32 mouse cellular contexts compared by ENCODE assay signal in the genomic region with DNA sequence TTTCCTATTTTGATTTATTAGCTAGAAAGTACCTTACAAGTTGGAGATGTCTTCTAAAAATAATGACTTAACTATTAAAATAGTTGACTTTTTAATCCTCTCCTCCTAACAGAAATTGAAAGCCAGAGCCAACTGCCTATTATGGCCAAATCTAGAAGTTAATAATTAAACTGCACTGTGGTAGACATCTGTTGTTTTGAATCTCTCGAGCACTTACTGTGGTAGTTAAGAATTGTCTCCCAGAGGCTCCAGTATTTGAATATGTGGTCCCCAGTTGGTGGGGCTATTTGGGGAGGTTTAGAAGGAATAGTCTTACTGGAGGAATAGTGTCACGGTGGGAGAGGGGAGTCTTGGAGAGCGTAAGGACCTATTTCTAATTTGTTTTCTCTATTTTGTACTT. TPM values are rescaled to one million over a fixed set of nuclear protein-coding genes. Genes with fewer than 3 reads are reported as not detected.
DNase-seq lines count a peak whose midpoint lies in the region; ATAC-seq and TF ChIP-seq lines count a peak whose summit lies in the region.
"Had no signal": no experiment of that assay in that cellular context is flagged by ENCODE, and none has a peak within 500 bp of the region (broad histone marks: within the 10 kb centered on the region; RNA-seq: fewer than 3 reads in every experiment).

No protein-coding gene starts in this region.

- WGBS in kidney, adult 2 months: 42% methylated on average over 3 of the region's 3 CpGs
- WGBS in kidney, embryonic 14.5 days: 75% methylated on average over 3 of the region's 3 CpGs
- 57% methylated on average over 3 of the region's 3 CpGs for WGBS in kidney, postnatal 0 days
- WGBS in forebrain, embryonic 12.5 days: 80% methylated on average over 3 of the region's 3 CpGs

- no peak for ATAC-seq in kidney, embryonic 14.5 days (ENCODE audit: low FRiP score, low TSS enrichment)
- ATAC-seq in kidney, postnatal 0 days (replicated peaks; ENCODE audit: low FRiP score, low read depth): no peak
- no peak for ATAC-seq in forebrain, embryonic 12.5 days (ENCODE audit: low FRiP score)
- ATAC-seq: activated CD4-positive, CD25-positive, alpha-beta regulatory T cell, adult 4 months; CD4-positive, CD25-positive, alpha-beta regulatory T cell, adult 4 months; forebrain, embryonic 15.5 days had no signal

- no peaks in the 10 kb centered on the region for H3K36me3 ChIP-seq in kidney, adult 2 months (ENCODE audit: control insufficient read depth, insufficient read depth, low read length)
- H3K36me3 ChIP-seq in kidney, embryonic 14.5 days (ENCODE audit: control insufficient read depth, insufficient read depth, low read length): no peaks in the 10 kb centered on the region
- no peaks in the 10 kb centered on the region for H3K36me3 ChIP-seq in kidney, postnatal 0 days (ENCODE audit: insufficient read depth, low read length)
- H3K36me3 ChIP-seq in forebrain, embryonic 12.5 days (replicated peaks): no peaks in the 10 kb centered on the region
- H3K36me3 ChIP-seq: embryonic facial prominence, embryonic 12.5 days; embryonic facial prominence, embryonic 15.5 days; forebrain, embryonic 15.5 days; heart, embryonic 12.5 days; heart, embryonic 15.5 days; hindbrain, embryonic 10.5 days; hindbrain, embryonic 13.5 days had no signal

- H3K4me1 ChIP-seq in kidney, adult 2 months (ENCODE audit: control insufficient read depth, insufficient read depth, low read length): peaks cover 13% of the 10 kb centered on the region
- H3K4me1 ChIP-seq in kidney, embryonic 14.5 days (ENCODE audit: control insufficient read depth, insufficient read depth, low read length): no peaks in the 10 kb centered on the region
- H3K4me1 ChIP-seq in kidney, postnatal 0 days (replicated peaks; ENCODE audit: insufficient read depth, low read length): 0 out of 2 replicates have a peak, but pooled peaks cover 3% of the 10 kb centered on the region
- 0 out of 2 replicates have a peak, but pooled peaks cover 4% of the 10 kb centered on the region for H3K4me1 ChIP-seq in forebrain, embryonic 12.5 days
- H3K4me1 ChIP-seq: embryonic facial prominence, embryonic 12.5 days; embryonic facial prominence, embryonic 15.5 days; forebrain, embryonic 15.5 days; heart, embryonic 12.5 days; heart, embryonic 15.5 days; hindbrain, embryonic 13.5 days had no signal

- no peak for TF ChIP-seq POLR2A in kidney, adult 2 months (IDR thresholded peaks at IDR 0.05; ENCODE audit: low read depth, low read length)

- H3K4me2 ChIP-seq in kidney, embryonic 14.5 days (replicated peaks; ENCODE audit: low read depth, low read length): no peak overlapping the region
- no peak overlapping the region for H3K4me2 ChIP-seq in kidney, postnatal 0 days (ENCODE audit: low read length)
- H3K4me2 ChIP-seq in forebrain, embryonic 12.5 days: no peak overlapping the region
- H3K4me2 ChIP-seq: embryonic facial prominence, embryonic 12.5 days; embryonic facial prominence, embryonic 15.5 days; forebrain, embryonic 15.5 days; heart, embryonic 12.5 days; heart, embryonic 15.5 days; hindbrain, embryonic 13.5 days had no signal

- peak overlapping the region; percentile 99 for H3K27ac ChIP-seq in kidney, adult 2 months (ENCODE audit: insufficient read depth, low read depth, low read length)
- H3K27ac ChIP-seq in kidney, embryonic 14.5 days (ENCODE audit: low read depth, low read length): no peak overlapping the region
- H3K27ac ChIP-seq in kidney, postnatal 0 days: no peak overlapping the region
- H3K27ac ChIP-seq in forebrain, embryonic 12.5 days: no peak overlapping the region
- H3K27ac ChIP-seq: embryonic facial prominence, embryonic 12.5 days; embryonic facial prominence, embryonic 15.5 days; forebrain, embryonic 15.5 days; heart, embryonic 15.5 days; hindbrain, embryonic 10.5 days; hindbrain, embryonic 13.5 days had no signal

- H3K9ac ChIP-seq in kidney, embryonic 14.5 days (ENCODE audit: low read depth, low read length): no peak overlapping the region
- H3K9ac ChIP-seq in kidney, postnatal 0 days (ENCODE audit: low read depth, low read length): no peak overlapping the region
- H3K9ac ChIP-seq in forebrain, embryonic 12.5 days: no peak overlapping the region
- H3K9ac ChIP-seq: embryonic facial prominence, embryonic 12.5 days; embryonic facial prominence, embryonic 15.5 days; forebrain, embryonic 15.5 days; heart, embryonic 12.5 days; heart, embryonic 15.5 days; hindbrain, embryonic 13.5 days had no signal

- TF ChIP-seq CTCF in kidney, adult 2 months (conservative IDR thresholded peaks at IDR 0.05; ENCODE audit: insufficient read depth, insufficient read length, low read depth, low read length): no peak
- TF ChIP-seq CTCF in kidney, postnatal 0 days (IDR thresholded peaks at IDR 0.05; ENCODE audit: low read depth): no peak

- no peaks in the 10 kb centered on the region for H3K27me3 ChIP-seq in kidney, adult 2 months (replicated peaks; ENCODE audit: control insufficient read depth, insufficient read depth, low read length)
- no peaks in the 10 kb centered on the region for H3K27me3 ChIP-seq in kidney, embryonic 14.5 days (ENCODE audit: control insufficient read depth, insufficient read depth, low read length)
- H3K27me3 ChIP-seq in kidney, postnatal 0 days (ENCODE audit: insufficient read depth, low read length): no peaks in the 10 kb centered on the region
- H3K27me3 ChIP-seq in forebrain, embryonic 12.5 days: no peaks in the 10 kb centered on the region
- H3K27me3 ChIP-seq: embryonic facial prominence, embryonic 12.5 days; embryonic facial prominence, embryonic 15.5 days; forebrain, embryonic 15.5 days; heart, embryonic 12.5 days; heart, embryonic 15.5 days; hindbrain, embryonic 13.5 days had no signal

- H3K9me3 ChIP-seq in kidney, embryonic 14.5 days (ENCODE audit: control insufficient read depth, low read length): no peaks in the 10 kb centered on the region
- no peaks in the 10 kb centered on the region for H3K9me3 ChIP-seq in kidney, postnatal 0 days (replicated peaks; ENCODE audit: low read length)
- H3K9me3 ChIP-seq in forebrain, embryonic 12.5 days: no peaks in the 10 kb centered on the region
- H3K9me3 ChIP-seq: embryonic facial prominence, embryonic 15.5 days; forebrain, embryonic 15.5 days; heart, embryonic 12.5 days; heart, embryonic 15.5 days had no signal

- no peak overlapping the region for H3K4me3 ChIP-seq in kidney, adult 2 months (ENCODE audit: insufficient read depth, low read depth, low read length)
- no peak overlapping the region for H3K4me3 ChIP-seq in kidney, embryonic 14.5 days (ENCODE audit: low read length)
- no peak overlapping the region for H3K4me3 ChIP-seq in kidney, postnatal 0 days (replicated peaks; ENCODE audit: low read depth, low read length)
- H3K4me3 ChIP-seq in forebrain, embryonic 12.5 days (replicated peaks): no peak overlapping the region
- H3K4me3 ChIP-seq: embryonic facial prominence, embryonic 12.5 days; embryonic facial prominence, embryonic 15.5 days; forebrain, embryonic 15.5 days; heart, embryonic 12.5 days; heart, embryonic 15.5 days; hindbrain, embryonic 10.5 days; hindbrain, embryonic 13.5 days had no signal

- DNase-seq in kidney, adult 2 months: peak; percentile 88
- peak; percentile 14 for DNase-seq in layer of hippocampus, adult 9-11 months
- DNase-seq in layer of hippocampus, postnatal 25 days (ENCODE audit: extremely low spot score in 1 of 2, low spot score in 1 of 2): no peak
- DNase-seq in kidney, adult 9 months: peak; percentile 91
- DNase-seq in kidney, postnatal 0 days (ENCODE audit: low spot score): peak; percentile 31
- no peak for DNase-seq in spleen, postnatal 4 days (ENCODE audit: low spot score in 2 of 2)
- DNase-seq: adrenal gland, adult 8-10 months; adrenal gland, postnatal 25 days; cerebellum, adult 11-12 months; cerebellum, adult 8-10 months; cerebellum, postnatal 14 days; gastrocnemius, postnatal 25 days; heart, adult 18-20 months; heart, postnatal 10 days; heart, postnatal 36 days had no signal

RNA-seq across cellular contexts. Expression of gene Gm11099, which starts 18.2 kb away (rescaled TPM):
- not detected in 2 replicates for polyA plus RNA-seq in kidney, adult 2 months (2012; rRNA removed)
- not detected in 2 replicates for polyA plus RNA-seq in kidney, embryonic 14.5 days (2014; fragmentation: Nextera tagmentation; extraction: Ambion mirVana)
- not detected for total RNA-seq in layer of hippocampus, postnatal 25 days (2021)
- not detected in 2 replicates for polyA plus RNA-seq in kidney, postnatal 0 days (2015; fragmentation: Nextera tagmentation; extraction: Ambion mirVana)
- not detected in 2 replicates for polyA plus RNA-seq in forebrain, embryonic 12.5 days (2016; fragmentation: Nextera tagmentation; extraction: Ambion mirVana)
- total RNA-seq: adrenal gland, adult 8-10 months; adrenal gland, postnatal 25 days; gastrocnemius, adult 8-10 months; gastrocnemius, postnatal 25 days; heart, adult 18-20 months; heart, postnatal 10 days; heart, postnatal 36 days; MEL had no signal
- polyA plus RNA-seq: activated CD4-positive, CD25-positive, alpha-beta regulatory T cell, adult 4 months; brain, embryonic 14.5 days; C2C12; CD4-positive, CD25-positive, alpha-beta regulatory T cell, adult 4 months; embryonic facial prominence, embryonic 12.5 days; embryonic facial prominence, embryonic 15.5 days; forebrain, embryonic 11.5 days; forebrain, embryonic 15.5 days; gonadal fat pad, adult 2 months; heart, embryonic 12.5 days; heart, embryonic 15.5 days; hindbrain, embryonic 10.5 days; hindbrain, embryonic 13.5 days had no signal

Comparison
In these comparisons a context has a peak if more than half of its experiments do, and no peak if none do; other contexts are left out.
1. DNase-seq: peak in kidney, adult 2 months (single experiment), layer of hippocampus, adult 9-11 months (single experiment), kidney, adult 9 months (single experiment) and kidney, postnatal 0 days (single experiment); none in layer of hippocampus, postnatal 25 days (0 of 2) and spleen, postnatal 4 days (0 of 2).